Mouse (Mus musculus): ENCODE measurements around the gene 2310009B15Rik. TPM values are rescaled to one million over a fixed set of nuclear protein-coding genes. Genes with fewer than 3 reads are reported as not detected.
"Not testable (repeated sequence)": the region's sequence is repeated elsewhere in the genome, so short reads cannot be mapped to it uniquely, and the experiment has no call there.

2310009B15Rik gene
- 55.2 and 65.0 TPM in 2 replicates for polyA plus RNA-seq (2016; fragmentation: Nextera tagmentation; extraction: Ambion mirVana)

DNA sequence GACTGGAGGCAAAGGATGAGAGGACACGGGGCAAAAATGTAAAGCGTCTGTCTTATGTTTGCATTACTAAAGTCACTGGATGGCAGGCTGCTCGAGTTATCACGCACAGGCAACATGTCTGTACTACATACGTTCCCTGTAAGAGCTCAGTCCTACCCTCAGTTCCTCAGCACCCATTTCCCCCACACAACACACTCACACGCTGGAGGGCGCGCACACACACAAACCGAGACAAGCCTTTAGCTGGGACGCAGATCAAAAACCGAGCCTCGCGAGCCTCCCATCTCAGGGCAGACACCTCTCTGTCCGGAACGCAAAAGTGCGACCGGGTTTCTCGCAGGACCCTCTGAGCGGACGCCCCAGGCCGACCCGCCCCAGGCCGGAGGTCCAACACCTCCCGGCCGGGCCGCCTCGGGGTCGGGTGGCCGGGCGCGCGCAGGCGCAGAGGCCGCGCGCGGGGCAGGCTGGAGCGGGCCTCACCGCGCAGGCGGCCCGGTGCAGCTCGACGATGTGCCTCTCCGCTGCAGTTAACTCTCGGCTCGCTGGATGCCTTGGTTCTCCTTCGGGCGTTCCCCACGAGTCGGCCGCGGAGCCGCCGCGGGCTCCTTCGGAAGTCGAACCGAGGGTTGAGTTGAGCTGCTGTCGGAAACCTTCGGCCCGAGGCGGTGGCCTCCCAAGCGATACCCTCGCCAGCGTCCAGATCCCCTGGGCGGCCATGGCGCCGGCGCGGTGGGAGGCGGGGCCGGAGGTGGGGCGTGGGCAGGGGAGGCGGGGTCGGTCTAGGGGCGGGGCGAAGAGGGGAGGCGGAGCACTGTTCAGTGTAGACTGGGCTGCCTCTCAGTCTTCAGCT is at the start of gene 2310009B15Rik:
Gene 2310009B15Rik, minus strand, starts transcription at position 752 of the 850 bp plus-strand sequence.
- Histone ChIP-seq H3K4me3 (replicated peaks) (peak within 1 kb of the TSS; percentile 43), H3K9ac (replicated peaks) (peak within 1 kb of the TSS; percentile 67), H3K27ac (peak within 1 kb of the TSS; percentile 87), H3K4me2 (peak within 1 kb of the TSS; percentile 31), H3K4me1 (replicated peaks) (peaks cover 25% of the 10 kb centered on the region)
- H3K27me3 ChIP-seq, H3K9me3 ChIP-seq, H3K36me3 ChIP-seq: not testable (repeated sequence)
- peak; percentile 95 for ATAC-seq (ENCODE audit: insufficient number of reproducible peaks, insufficient read depth, low FRiP score, low TSS enrichment, low read depth)
- under 1% methylated on average over 52 of the region's 79 CpGs for WGBS

DNA sequence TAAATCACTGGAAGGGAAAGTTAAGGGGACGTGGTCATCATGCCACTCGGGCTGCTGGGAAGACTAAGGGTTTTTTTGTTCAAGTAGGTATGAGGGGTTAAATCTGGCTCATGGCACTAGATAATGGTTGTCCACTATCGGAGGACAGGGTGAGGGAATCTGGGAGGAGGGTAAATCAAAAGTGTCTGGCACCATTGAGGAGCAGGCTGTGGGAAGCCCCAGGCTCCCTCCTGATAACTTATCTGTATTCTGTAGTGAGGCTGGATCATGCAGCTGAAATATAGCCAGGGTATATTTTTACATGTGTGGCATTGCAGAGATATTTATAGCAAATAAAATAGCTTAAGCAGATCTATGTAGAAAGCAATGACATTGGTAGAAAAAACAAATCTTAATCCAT is 49.6 kb upstream of the 2310009B15Rik start:
- no peak for ATAC-seq (ENCODE audit: insufficient number of reproducible peaks, insufficient read depth, low FRiP score, low TSS enrichment, low read depth)
- no peaks in the 10 kb centered on the region for H3K9me3 ChIP-seq
- H3K27ac ChIP-seq, result no peak overlapping the region
- no peaks in the 10 kb centered on the region; the same call in 1 of the 2 replicates for H3K4me1 ChIP-seq (replicated peaks)
- H3K4me2 ChIP-seq, result no peak overlapping the region
- no peak overlapping the region for H3K4me3 ChIP-seq (replicated peaks)
- H3K36me3 ChIP-seq, result no peaks in the 10 kb centered on the region
- no peak overlapping the region for H3K9ac ChIP-seq (replicated peaks)
- H3K27me3 ChIP-seq, result no peaks in the 10 kb centered on the region
- WGBS, result 75% methylated on average over 3 of the region's 3 CpGs

DNA sequence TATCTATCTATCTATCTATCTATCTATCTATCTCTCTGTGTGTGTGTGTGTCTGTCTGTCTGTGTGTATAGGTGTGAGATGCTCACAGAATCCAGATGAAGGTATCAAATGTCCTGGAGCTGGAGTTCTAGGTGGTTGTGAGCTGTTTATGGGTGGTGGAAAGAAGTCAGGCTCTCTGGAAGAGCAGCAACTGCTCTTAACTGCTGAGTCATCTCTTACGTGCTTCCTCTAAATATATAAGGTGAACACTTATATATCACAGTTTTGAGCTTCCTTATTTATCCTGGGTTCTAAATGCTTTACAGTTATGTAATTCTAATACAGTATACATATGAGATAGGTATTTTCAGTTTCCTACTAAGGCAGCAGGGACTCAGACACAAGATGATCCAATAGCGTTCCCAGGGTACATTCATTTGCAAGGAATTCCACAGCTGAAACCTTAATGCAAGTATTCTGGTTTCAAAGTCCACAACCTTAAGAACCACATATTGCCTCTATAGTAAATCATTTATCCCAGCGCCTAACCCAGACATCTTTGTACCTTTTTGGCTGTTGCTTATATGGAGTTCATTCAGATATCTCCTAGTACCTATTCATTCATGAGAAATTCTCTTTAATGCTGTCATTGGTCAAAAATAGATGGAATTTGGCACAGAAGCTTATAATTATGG is 48.6 kb upstream of the 2310009B15Rik start:
- Histone ChIP-seq H3K4me1 (replicated peaks) (no peaks in the 10 kb centered on the region; the same call in 1 of the 2 replicates), H3K27me3 (no peaks in the 10 kb centered on the region), H3K4me3 (replicated peaks) (no peak overlapping the region), H3K36me3 (no peaks in the 10 kb centered on the region), H3K27ac (no peak overlapping the region), H3K9ac (replicated peaks) (no peak overlapping the region), H3K9me3 (no peaks in the 10 kb centered on the region), H3K4me2 (no peak overlapping the region)
- WGBS, result 95% methylated on average over 3 of the region's 3 CpGs
- ATAC-seq (ENCODE audit: insufficient number of reproducible peaks, insufficient read depth, low FRiP score, low TSS enrichment, low read depth), result no peak

DNA sequence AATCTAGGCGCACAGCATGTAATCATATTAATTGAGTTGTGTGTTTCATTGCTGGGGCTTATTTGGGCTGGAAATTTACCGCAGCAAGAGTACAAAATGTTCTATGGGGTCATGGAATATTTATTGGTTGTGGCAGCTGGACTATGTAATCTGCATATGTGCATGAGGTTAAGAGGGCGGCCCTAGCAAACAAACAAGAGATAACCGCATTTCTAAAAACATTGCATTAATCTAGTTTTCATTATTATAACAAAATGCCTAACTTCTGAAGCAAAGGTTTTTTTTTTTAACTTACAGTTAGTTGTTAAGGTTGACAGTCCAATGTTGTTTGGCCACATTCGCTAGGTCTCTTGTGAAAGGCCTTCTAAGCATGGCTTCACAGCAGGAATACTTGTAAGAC is 47.2 kb upstream of the 2310009B15Rik start:
- no peak for ATAC-seq (ENCODE audit: insufficient number of reproducible peaks, insufficient read depth, low FRiP score, low TSS enrichment, low read depth)
- WGBS, result 92% methylated on average over 5 of the region's 5 CpGs
- Histone ChIP-seq H3K27ac (no peak overlapping the region), H3K4me2 (no peak overlapping the region), H3K9me3 (no peaks in the 10 kb centered on the region), H3K9ac (replicated peaks) (no peak overlapping the region), H3K27me3 (no peaks in the 10 kb centered on the region), H3K4me3 (replicated peaks) (no peak overlapping the region), H3K36me3 (no peaks in the 10 kb centered on the region), H3K4me1 (replicated peaks) (no peaks in the 10 kb centered on the region; the same call in 1 of the 2 replicates)

DNA sequence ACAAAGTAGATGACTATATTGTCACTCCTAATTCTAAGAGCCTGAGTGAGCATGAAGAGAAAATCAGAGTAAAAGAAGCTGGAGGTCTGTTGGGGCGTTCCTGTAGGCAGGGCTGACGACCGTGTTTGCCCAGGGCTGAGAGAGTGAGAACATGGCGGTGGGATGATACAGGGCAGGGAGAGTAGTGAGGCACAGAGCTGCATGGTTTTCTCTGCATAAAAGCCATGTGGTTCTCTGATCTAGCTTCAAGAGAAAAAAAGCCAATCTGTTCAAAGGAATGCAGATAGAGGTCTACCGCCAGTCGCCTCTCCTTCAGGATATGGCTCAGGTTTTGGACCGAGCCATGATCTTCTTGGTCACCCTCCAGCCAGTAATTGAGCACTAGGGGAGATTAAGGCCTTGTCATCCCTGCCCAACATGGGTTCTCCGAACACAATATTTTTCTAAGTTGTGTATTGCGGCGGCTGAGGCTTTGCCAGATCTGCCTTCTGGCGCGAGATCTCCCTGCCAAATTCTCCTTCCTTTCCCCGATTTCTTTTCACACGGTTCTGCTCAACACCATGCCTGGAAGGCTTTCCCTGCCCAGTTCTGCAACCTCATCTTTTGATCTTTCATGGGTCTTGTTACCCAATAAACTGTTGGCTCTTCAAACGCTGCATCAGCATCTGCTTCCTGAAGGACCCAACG is 44.9 kb upstream of the 2310009B15Rik start:
- Histone ChIP-seq H3K27me3 (no peaks in the 10 kb centered on the region), H3K4me3 (replicated peaks) (no peak overlapping the region), H3K4me2 (no peak overlapping the region), H3K27ac (peak overlapping the region; percentile 12; the same call in 1 of the 2 replicates), H3K4me1 (replicated peaks) (no peaks in the 10 kb centered on the region; the same call in 1 of the 2 replicates), H3K36me3 (no peaks in the 10 kb centered on the region), H3K9me3 (no peaks in the 10 kb centered on the region), H3K9ac (replicated peaks) (no peak overlapping the region)
- ATAC-seq (ENCODE audit: insufficient number of reproducible peaks, insufficient read depth, low FRiP score, low TSS enrichment, low read depth), result no peak
- 83% methylated on average over 16 of the region's 16 CpGs for WGBS

- no peaks in the 10 kb centered on the region for H3K4me1 ChIP-seq (replicated peaks)
- no peaks in the 10 kb centered on the region for H3K9me3 ChIP-seq
- no peak overlapping the region for H3K4me2 ChIP-seq
- no peak overlapping the region for H3K4me3 ChIP-seq (replicated peaks)
- H3K9ac ChIP-seq (replicated peaks), result no peak overlapping the region
- ATAC-seq (ENCODE audit: insufficient number of reproducible peaks, insufficient read depth, low FRiP score, low TSS enrichment, low read depth), result no peak
- no peaks in the 10 kb centered on the region for H3K27me3 ChIP-seq
- H3K27ac ChIP-seq, result no peak overlapping the region
- H3K36me3 ChIP-seq, result no peaks in the 10 kb centered on the region
- WGBS, result 76% methylated on average over 3 of the region's 3 CpGs
These were observed 39.4 kb upstream of the 2310009B15Rik start for GRCm38 (mm10) chr1:138896088-138896487.

GRCm38 (mm10) chr1:138877470-138878254 is 21.0 kb upstream of the 2310009B15Rik start:
- H3K4me1 ChIP-seq (replicated peaks), result peaks cover 13% of the 10 kb centered on the region
- H3K27ac ChIP-seq, result no peak overlapping the region
- H3K9me3 ChIP-seq, result peaks cover 9% of the 10 kb centered on the region; the same call in 1 of the 2 replicates
- no peak overlapping the region for H3K4me3 ChIP-seq (replicated peaks)
- no peaks in the 10 kb centered on the region for H3K36me3 ChIP-seq
- 94% methylated on average over 14 of the region's 14 CpGs for WGBS
- H3K4me2 ChIP-seq, result no peak overlapping the region
- no peak for ATAC-seq (ENCODE audit: insufficient number of reproducible peaks, insufficient read depth, low FRiP score, low TSS enrichment, low read depth)
- H3K9ac ChIP-seq (replicated peaks), result no peak overlapping the region
- no peaks in the 10 kb centered on the region for H3K27me3 ChIP-seq

DNA sequence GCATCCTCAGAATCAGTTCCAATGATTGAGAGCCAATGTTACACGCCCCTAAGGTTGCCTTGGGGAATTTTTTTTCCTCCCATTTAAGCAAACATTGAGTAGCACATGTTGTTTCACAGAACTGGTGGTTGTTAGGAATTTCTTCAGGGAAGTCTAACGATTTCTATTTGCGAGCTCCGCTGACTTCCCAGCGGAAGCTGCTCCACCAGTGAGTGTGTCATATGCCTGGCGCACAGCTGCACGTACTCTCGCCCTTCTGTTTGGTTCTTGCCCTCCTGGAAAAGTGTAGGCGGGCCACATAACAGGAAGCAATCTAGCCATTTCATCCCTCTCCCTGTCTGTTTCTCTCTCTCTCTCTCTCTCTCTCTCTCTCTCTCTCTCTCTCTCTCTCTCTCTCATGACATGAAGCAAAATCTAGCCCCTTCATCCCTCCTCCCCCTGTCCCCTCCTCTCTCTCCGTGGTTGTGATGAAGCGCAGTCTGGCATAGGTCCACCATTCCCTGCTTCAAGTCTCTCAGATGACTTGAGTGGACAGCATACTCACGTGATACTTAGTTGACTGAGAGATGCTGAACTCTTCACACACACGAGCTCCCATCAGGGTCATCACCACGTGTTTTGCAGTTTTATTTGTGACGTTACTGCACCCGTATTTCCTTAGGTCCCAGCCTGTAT is 19.9 kb upstream of the 2310009B15Rik start:
- Histone ChIP-seq H3K4me2 (peak overlapping the region; percentile 50), H3K4me1 (replicated peaks) (peaks cover 13% of the 10 kb centered on the region), H3K36me3 (no peaks in the 10 kb centered on the region), H3K9me3 (peaks cover 9% of the 10 kb centered on the region; the same call in 1 of the 2 replicates), H3K9ac (replicated peaks) (no peak overlapping the region; the same call in 1 of the 2 replicates), H3K4me3 (replicated peaks) (peak overlapping the region; percentile 26), H3K27me3 (no peaks in the 10 kb centered on the region), H3K27ac (peak overlapping the region; percentile 45; the same call in 1 of the 2 replicates)
- ATAC-seq (ENCODE audit: insufficient number of reproducible peaks, insufficient read depth, low FRiP score, low TSS enrichment, low read depth), result no peak; the same call in 1 of the 2 replicates
- WGBS, result 47% methylated on average over 16 of the region's 16 CpGs

DNA sequence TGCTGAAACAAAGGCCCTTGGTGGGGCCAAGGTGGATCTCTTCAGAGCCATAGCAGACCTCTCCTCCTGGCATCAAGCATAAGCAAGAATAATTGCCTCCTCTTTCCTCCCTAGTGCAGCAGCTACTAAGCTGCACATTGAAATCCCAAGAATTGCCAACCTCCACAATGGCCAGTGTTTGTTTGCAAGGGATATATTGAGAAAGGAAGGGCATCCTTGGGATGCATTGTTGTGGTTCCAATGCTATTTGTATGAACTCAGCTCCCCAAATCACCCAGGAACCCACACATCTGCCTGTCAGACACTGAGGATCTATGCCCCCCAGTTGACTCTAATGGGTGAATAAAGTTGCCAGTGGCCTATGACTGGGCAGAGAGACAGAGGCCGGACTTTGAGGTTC is 5.8 kb downstream of the 2310009B15Rik start:
- ATAC-seq (ENCODE audit: insufficient number of reproducible peaks, insufficient read depth, low FRiP score, low TSS enrichment, low read depth), result no peak
- Histone ChIP-seq H3K36me3 (peaks cover 10% of the 10 kb centered on the region; the same call in 1 of the 2 replicates), H3K9ac (replicated peaks) (no peak overlapping the region), H3K4me1 (replicated peaks) (peaks cover 53% of the 10 kb centered on the region), H3K9me3 (no peaks in the 10 kb centered on the region), H3K27ac (no peak overlapping the region), H3K4me2 (no peak overlapping the region), H3K4me3 (replicated peaks) (no peak overlapping the region), H3K27me3 (peaks cover 53% of the 10 kb centered on the region)
- 86% methylated on average over 1 of the region's 1 CpGs for WGBS

DNA sequence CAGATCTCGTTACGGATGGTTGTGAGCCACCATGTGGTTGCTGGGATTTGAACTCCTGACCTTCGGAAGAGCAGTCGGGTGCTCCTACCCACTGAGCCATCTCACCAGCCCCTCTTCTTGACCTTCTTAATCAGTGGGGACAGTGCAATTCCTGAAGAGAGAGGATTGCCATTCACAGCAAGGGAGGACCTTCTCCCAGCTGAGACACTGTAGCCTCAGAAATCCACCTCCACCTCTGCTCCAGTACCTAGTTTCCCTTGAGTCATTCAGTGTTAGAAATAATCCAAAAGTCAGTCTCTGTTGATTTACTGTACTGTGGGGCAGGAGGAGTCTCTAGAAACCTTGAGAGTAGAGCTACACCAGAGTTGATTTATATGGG is 6.5 kb downstream of the 2310009B15Rik start:
- Histone ChIP-seq H3K36me3 (peaks cover 10% of the 10 kb centered on the region; the same call in 1 of the 2 replicates), H3K4me3 (replicated peaks) (no peak overlapping the region), H3K9me3 (no peaks in the 10 kb centered on the region), H3K4me1 (replicated peaks) (peaks cover 52% of the 10 kb centered on the region), H3K27ac (no peak overlapping the region), H3K9ac (replicated peaks) (no peak overlapping the region), H3K4me2 (no peak overlapping the region), H3K27me3 (peaks cover 60% of the 10 kb centered on the region)
- no peak for ATAC-seq (ENCODE audit: insufficient number of reproducible peaks, insufficient read depth, low FRiP score, low TSS enrichment, low read depth)
- WGBS, result 38% methylated on average over 3 of the region's 4 CpGs
